Mouse (Mus musculus): Measurements from ENCODE around the gene Tmc8. TPM values are rescaled to one million over a fixed set of nuclear protein-coding genes. Genes with fewer than 3 reads are reported as not detected.

Gene Tmc8
- total RNA-seq (2021): 1 to 10 TPM in 1 of 2 experiments, under 1 TPM in 1; 0.88 to 1.3 TPM
- long read RNA-seq, experiment 1: 0 reads
- long read RNA-seq, experiment 2, partial matches to known transcripts: 0 of 1 reads
- long read RNA-seq, experiment 2, other reads (novel, unspliced or antisense): 1 of 1 reads

- no peak for DNase-seq (ENCODE audit: extremely low spot score in 1 of 2, low spot score in 2 of 2)
- no peak for TF ChIP-seq CTCF (IDR thresholded peaks at IDR 0.05)
- Histone ChIP-seq H3K27ac (peak within 1 kb of the TSS; percentile 21; the same call in 1 of the 2 replicates), H3K4me3 (peak within 1 kb of the TSS; percentile 20)
- intact Hi-C loops (cut with DNase I): no loop called here
Observed at GRCm38 (mm10) chr11:117781993-117782704, at the start of gene Tmc8, which contains the start of gene Tmc6. Tmc8 (plus strand) TSS chr11:117782076. Tmc6 (minus strand) TSS chr11:117782198.

DNA sequence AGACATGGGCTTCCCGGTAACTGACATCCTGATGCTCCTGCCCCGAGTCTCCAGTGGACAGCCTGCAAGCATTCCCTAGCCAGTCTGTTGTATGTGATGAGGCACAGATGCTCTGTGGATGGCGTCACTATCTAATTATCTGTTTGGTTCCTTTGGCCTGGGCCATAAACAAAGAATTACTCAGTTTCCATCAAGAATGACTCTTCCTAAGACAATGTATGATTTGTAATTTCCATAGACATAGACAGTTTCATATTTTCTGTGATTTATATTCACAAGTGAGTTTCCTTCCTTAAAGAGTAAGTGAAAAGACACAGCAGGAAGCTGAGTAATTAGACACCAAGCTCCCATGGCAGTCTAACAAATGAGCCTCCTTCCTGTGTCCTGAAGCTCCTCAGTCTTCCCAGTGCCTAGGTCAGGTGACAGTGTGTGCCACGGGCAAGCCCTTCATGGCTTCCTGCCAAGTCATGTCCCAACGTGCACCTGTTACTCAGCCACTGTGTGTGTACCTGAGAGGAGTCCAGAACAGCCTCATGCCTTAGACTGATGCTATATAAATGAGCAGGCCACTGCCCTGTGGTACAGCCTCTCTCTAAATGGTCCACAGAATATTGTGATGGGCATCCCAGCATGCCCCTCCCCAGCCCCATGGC lies 45.7 kb upstream of the Tmc8 start:
- no peak for TF ChIP-seq CTCF (IDR thresholded peaks at IDR 0.05)
- no peak overlapping the region for H3K27ac ChIP-seq
- no peak overlapping the region for H3K4me3 ChIP-seq
- intact Hi-C loops (cut with DNase I): no loop called here
- DNase-seq (ENCODE audit: extremely low spot score in 1 of 2, low spot score in 2 of 2): no peak

- Histone ChIP-seq H3K27ac (no peak overlapping the region), H3K4me3 (no peak overlapping the region)
- intact Hi-C loops (cut with DNase I): no loop called here
- no peak for TF ChIP-seq CTCF (IDR thresholded peaks at IDR 0.05)
- DNase-seq (ENCODE audit: extremely low spot score in 1 of 2, low spot score in 2 of 2): no peak
Observed at GRCm38 (mm10) chr11:117738123-117738522, 43.8 kb upstream of the Tmc8 start.

- no peak for TF ChIP-seq CTCF (IDR thresholded peaks at IDR 0.05)
- Histone ChIP-seq H3K4me3 (no peak overlapping the region), H3K27ac (peak overlapping the region; percentile 21; the same call in 1 of the 2 replicates)
- intact Hi-C loops (cut with DNase I): no loop called here
- DNase-seq (ENCODE audit: extremely low spot score in 1 of 2, low spot score in 2 of 2): no peak
Observed at GRCm38 (mm10) chr11:117741128-117741527, 40.7 kb upstream of the Tmc8 start.

GRCm38 (mm10) chr11:117742243-117742642 lies 39.6 kb upstream of the Tmc8 start:
- Histone ChIP-seq H3K4me3 (no peak overlapping the region), H3K27ac (no peak overlapping the region)
- no peak; the same call in none of the 2 replicates for TF ChIP-seq CTCF (IDR thresholded peaks at IDR 0.05)
- intact Hi-C loops (cut with DNase I): no loop called here
- DNase-seq (ENCODE audit: extremely low spot score in 1 of 2, low spot score in 2 of 2): no peak

GRCm38 (mm10) chr11:117742715-117743114 lies 39.2 kb upstream of the Tmc8 start:
- Histone ChIP-seq H3K4me3 (no peak overlapping the region), H3K27ac (no peak overlapping the region)
- intact Hi-C loops (cut with DNase I): no loop called here
- no peak for TF ChIP-seq CTCF (IDR thresholded peaks at IDR 0.05)
- DNase-seq (ENCODE audit: extremely low spot score in 1 of 2, low spot score in 2 of 2): no peak

DNA sequence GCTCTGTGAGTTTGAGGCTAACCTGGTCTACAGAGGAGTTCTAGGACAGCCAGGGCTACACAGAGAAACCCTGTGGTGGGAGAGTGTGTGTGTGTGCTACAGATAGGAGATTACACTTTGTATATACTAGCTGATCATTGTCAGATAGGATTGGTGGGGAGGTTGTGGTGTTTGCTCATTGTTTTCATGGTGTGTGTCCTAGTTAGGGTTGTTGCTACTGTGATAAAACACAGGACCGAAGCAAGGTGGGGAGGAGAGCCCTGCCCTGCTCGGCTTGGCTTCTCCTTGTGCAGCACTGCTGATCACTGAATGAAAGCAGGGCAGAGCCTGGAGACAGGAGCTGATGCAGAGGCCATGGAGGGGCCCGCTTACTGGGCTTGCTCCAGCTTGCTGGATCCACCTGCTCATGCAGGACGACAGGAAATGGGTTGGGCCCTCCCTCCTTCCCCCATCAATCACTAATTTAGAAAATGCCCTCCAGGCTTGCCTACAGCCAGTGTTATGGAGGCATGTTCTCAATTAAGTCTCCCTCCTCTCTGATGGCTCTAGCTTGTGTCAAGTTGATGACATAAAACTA lies 38.3 kb upstream of the Tmc8 start:
- Histone ChIP-seq H3K4me3 (no peak overlapping the region), H3K27ac (no peak overlapping the region)
- intact Hi-C loops (cut with DNase I): no loop called here
- no peak for DNase-seq (ENCODE audit: extremely low spot score in 1 of 2, low spot score in 2 of 2)
- TF ChIP-seq CTCF (IDR thresholded peaks at IDR 0.05): no peak

DNA sequence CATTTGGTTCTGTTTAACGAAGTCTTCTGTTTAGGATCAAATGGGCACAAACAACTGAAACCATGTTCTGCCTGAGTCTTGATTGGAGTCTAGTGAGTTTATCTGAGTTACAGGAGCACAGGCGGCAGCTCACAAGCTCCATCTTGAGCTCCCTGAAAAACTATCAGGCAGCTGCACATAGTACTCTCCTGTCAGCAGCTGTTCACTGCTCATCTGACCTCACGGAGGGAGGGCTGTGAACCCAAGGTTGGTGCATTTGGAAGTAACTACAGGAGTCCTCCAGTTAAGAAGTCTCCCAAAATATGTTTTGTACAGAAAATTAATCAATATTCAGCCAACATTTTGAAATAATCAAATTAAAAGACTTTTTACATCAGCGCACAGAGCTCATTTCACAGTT lies 33.2 kb upstream of the Tmc8 start:
- intact Hi-C loops (cut with DNase I): no loop called here
- no peak for TF ChIP-seq CTCF (IDR thresholded peaks at IDR 0.05)
- Histone ChIP-seq H3K27ac (no peak overlapping the region), H3K4me3 (no peak overlapping the region)
- no peak for DNase-seq (ENCODE audit: extremely low spot score in 1 of 2, low spot score in 2 of 2)

- Histone ChIP-seq H3K27ac (peak overlapping the region; percentile 66), H3K4me3 (no peak overlapping the region)
- no peak for TF ChIP-seq CTCF (IDR thresholded peaks at IDR 0.05)
- intact Hi-C loops (cut with DNase I): no loop called here
- DNase-seq (ENCODE audit: extremely low spot score in 1 of 2, low spot score in 2 of 2): peak; percentile 77 to 78
Observed at GRCm38 (mm10) chr11:117749414-117749813, 32.5 kb upstream of the Tmc8 start.

DNA sequence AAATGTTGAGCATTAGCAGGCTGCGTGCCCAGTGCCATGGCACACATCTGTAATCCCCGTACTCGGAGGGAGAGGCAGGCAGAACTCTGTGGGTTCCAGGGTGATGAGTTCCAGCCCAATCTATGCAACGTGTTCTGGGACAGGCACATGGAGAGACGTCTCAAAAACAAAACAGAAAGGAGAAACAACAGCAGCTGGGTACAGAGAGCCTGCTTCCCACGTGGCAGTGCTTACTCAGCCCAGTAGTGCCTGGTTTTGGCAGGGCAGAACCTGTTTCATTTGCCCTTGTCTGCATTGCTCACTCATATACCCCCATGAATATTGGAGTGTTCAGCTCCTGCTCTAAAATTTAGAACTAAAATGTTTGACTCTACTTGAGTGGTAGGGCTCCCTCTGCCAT lies 30.3 kb upstream of the Tmc8 start:
- DNase-seq (ENCODE audit: extremely low spot score in 1 of 2, low spot score in 2 of 2): no peak
- intact Hi-C loops (cut with DNase I): no loop called here

GRCm38 (mm10) chr11:117755891-117756290 lies 26.0 kb upstream of the Tmc8 start:
- TF ChIP-seq CTCF (IDR thresholded peaks at IDR 0.05): no peak
- DNase-seq (ENCODE audit: extremely low spot score in 1 of 2, low spot score in 2 of 2): no peak
- Histone ChIP-seq H3K27ac (no peak overlapping the region), H3K4me3 (no peak overlapping the region)
- intact Hi-C loops (cut with DNase I): no loop called here

More for the DNA sequence above, 30.3 kb upstream of the Tmc8 start:
- no peak overlapping the region for H3K4me3 ChIP-seq
- H3K27ac ChIP-seq: peak overlapping the region; percentile 57
- no peak for TF ChIP-seq CTCF (IDR thresholded peaks at IDR 0.05)

DNA sequence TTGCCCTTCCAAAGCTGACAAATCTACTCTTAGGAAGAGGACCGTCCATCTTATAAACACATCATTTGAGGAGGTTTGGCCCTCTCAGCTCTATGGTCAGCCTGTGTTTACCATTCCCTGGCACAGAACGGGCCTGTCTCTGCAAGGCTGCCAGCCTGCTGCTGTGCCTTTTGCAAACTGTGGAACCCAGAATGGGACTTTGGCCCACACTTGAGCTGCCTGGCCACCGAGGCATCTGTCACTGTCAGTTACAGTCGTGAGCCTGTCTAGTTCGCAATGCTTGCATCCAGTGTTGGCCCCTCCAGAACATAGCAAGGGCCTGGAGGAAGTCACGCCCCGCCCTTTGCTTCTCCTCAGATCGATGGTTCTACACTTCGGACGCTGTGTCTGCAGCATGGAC lies 22.6 kb upstream of the Tmc8 start:
- no peak for TF ChIP-seq CTCF (IDR thresholded peaks at IDR 0.05)
- Histone ChIP-seq H3K4me3 (no peak overlapping the region), H3K27ac (peak overlapping the region; percentile 32; the same call in 1 of the 2 replicates)
- intact Hi-C loops (cut with DNase I): no loop called here
- DNase-seq (ENCODE audit: extremely low spot score in 1 of 2, low spot score in 2 of 2): no peak

All from left cerebral cortex, adult 2 months (tissue).